Mouse (Mus musculus): Measurements from ENCODE around the gene Slc9a8.

Slc9a8 gene

DNA sequence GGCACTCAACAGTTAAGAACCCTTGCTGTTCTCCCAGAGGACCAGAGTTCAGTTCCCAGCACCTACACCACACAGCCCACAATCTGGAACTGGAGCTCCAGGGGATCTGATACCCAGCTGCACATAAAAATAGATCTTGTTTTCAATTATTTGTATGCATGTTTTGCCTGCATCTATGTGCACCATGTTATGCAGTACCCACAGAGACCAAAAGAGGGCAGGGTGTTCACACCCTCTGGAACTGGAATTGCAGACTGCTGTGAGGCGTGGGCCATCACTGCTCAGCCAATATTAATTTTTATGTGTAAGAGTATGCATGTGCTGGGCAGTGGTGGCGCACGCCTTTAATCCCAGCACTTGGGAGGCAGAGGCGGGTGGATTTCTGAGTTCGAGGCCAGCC is 75.8 kb downstream of the Slc9a8 start:
- ChIA-PET POLR2A (interaction anchor here in 1 of 4 experiments (0.8 to 1.2 kb wide), 2 partner anchors 10 to 19 kb away, joined by 3 to 4 read pairs; no protein-coding TSS in a partner anchor), CTCF (interaction anchor here in 1 of 4 experiments (1.1 to 1.3 kb wide), 2 partner anchors 10 to 117 kb away, joined by 3 to 4 read pairs; no protein-coding TSS in a partner anchor)

GRCm38 (mm10) chr2:167502554-167503252 is 81.2 kb downstream of the Slc9a8 start:
- CTCF ChIA-PET: interaction anchor here (0.5 to 1.6 kb wide), 17 partner anchors 8 to 401 kb away, joined by 3 to 9 read pairs (median 3); partner anchors contain the start of genes Rnf114 (in 2 of the 4) and Spata2 (in 2 of the 4)

DNA sequence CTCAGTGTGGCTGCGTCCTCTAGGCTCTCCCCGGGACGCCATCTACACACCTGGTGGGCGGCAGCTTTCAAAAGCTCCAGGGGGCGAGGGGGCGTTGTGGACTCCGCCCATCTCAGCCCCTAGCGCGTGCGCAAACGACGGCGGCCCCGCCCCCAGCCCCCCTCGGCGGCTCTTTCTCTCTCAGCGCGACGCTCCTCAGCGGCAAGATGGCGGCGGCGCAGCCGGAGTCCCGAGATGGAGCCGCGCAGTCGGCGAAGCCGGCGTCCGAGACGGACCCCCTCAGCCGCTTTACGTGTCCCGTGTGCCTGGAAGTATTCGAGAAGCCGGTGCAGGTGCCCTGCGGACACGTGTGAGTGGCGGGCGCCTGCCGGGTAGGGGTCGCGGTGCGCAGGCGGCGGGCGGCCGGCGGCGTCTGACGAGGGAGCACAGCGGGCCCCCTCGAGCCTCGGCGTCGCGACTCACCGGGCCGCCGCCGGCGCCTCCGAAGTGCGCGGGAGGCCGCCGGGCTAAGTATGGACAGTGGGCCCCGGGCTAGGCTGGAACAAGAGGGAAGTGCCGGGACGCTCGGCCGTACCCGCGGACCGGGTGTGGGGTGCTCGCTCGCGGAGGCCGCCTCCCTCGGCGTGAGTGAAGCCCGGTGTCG is 81.9 kb downstream of the Slc9a8 start:
- POLR2A ChIA-PET: interaction anchor here (0.6 to 3.2 kb wide), 52 partner anchors 9 to 441 kb away, joined by 3 to 34 read pairs (median 4); partner anchors contain the start of genes Rnf114 (in 3 of the 4), Spata2 (in 3 of the 4), Snai1 (in 2 of the 4) and Gm20431 (in 1 of the 4)
- CTCF ChIA-PET: interaction anchor here (0.5 to 1.6 kb wide), 17 partner anchors 9 to 400 kb away, joined by 3 to 9 read pairs (median 3); partner anchors contain the start of genes Rnf114 (in 2 of the 4) and Spata2 (in 2 of the 4)

More at GRCm38 (mm10) chr2:167502554-167503252, 81.2 kb downstream of the Slc9a8 start:
- POLR2A ChIA-PET: interaction anchor here (0.6 to 3.2 kb wide), 52 partner anchors 10 to 440 kb away, joined by 3 to 34 read pairs (median 4); partner anchors contain the start of genes Rnf114 (in 3 of the 4), Spata2 (in 3 of the 4), Snai1 (in 2 of the 4) and Gm20431 (in 1 of the 4)

DNA sequence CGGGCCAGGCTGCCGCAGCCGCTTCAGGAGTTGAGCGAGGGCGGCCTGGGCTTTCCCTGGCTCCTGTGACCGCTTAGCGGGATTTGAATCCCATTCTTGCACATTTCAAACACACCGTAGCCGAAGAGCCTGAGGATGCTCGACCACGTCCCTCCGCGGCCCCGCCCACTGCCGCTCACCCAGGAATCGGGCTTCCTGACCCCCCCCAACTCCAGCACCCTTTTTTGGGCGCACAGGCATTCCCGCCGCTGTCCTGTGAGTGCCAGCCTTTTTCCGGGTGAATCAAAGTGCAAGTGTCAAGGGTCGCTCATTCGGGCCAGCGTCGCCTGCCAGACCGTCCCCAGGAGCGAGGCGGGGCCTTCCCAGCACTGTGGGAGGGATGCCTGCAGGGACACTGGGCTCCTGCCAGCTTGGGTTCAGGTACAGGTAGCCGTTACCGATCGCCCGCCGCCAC is 82.4 kb downstream of the Slc9a8 start:
- ChIA-PET CTCF (interaction anchor here in 2 of 4 experiments (0.5 to 1.5 kb wide), 4 partner anchors 46 to 177 kb away, joined by 5 to 9 read pairs (median 8); no protein-coding TSS in a partner anchor), POLR2A (interaction anchor here (0.6 to 3.2 kb wide), 17 partner anchors 11 to 614 kb away, joined by 3 to 34 read pairs (median 3); partner anchors contain the start of genes Rnf114 (in 1 of the 4), Snai1 (in 1 of the 4) and Spata2 (in 1 of the 4))

GRCm38 (mm10) chr2:167505127-167505526 is 83.6 kb downstream of the Slc9a8 start:
- POLR2A ChIA-PET: interaction anchor here in 2 of 4 experiments (1.2 to 3.2 kb wide), 5 partner anchors 11 to 56 kb away, joined by 3 to 34 read pairs (median 4); partner anchors contain the start of genes Rnf114 (in 1 of the 2) and Spata2 (in 1 of the 2)

GRCm38 (mm10) chr2:167506546-167507260 is 85.2 kb downstream of the Slc9a8 start:
- ChIA-PET POLR2A (interaction anchor here in 3 of 4 experiments (0.6 to 2.8 kb wide), 14 partner anchors 9 to 346 kb away, joined by 3 to 10 read pairs (median 4); no protein-coding TSS in a partner anchor), CTCF (interaction anchor here in 2 of 4 experiments (1.0 to 1.8 kb wide), 5 partner anchors 10 to 83 kb away, joined by 3 to 5 read pairs (median 4); no protein-coding TSS in a partner anchor)

More at GRCm38 (mm10) chr2:167505127-167505526, 83.6 kb downstream of the Slc9a8 start:
- CTCF ChIA-PET: interaction anchor here in 1 of 4 experiments (0.6 kb wide), 1 partner anchor 42 kb away, joined by 3 read pairs; no protein-coding TSS in a partner anchor

DNA sequence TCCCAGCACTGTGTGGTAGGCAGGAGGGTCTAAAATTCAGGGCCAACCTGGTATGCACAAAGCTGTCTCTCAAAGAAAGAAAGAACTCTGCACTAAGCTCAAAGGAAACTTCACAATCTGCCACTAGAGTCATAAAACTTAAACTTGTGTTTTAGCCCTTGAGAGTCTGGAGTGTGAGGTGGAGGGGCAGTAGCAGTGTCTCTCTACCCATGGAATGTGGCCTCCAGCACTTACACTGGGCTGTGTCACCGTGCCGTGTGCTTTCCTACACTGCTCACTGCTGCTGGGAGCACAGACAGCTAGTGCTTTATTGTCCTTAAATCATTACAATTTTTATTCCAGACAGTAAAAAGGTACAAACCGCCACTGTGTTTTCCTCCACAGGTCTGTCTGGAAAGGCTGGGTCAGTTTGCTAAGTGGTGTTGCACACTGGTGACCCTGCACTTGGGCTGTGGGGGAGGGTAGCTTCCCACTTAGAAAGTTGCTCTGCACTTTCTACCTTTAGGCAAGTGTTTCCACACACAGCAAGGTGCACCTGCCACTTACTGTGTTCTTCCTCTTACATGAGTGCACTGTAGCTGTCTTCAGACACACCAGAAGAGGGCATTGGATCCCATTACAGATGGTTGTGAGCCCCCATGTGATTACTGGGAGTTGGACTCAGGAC is 86.3 kb downstream of the Slc9a8 start:
- ChIA-PET POLR2A (interaction anchor here in 2 of 4 experiments (0.9 to 2.8 kb wide), 9 partner anchors 11 to 435 kb away, joined by 3 to 10 read pairs (median 3); no protein-coding TSS in a partner anchor), CTCF (interaction anchor here in 2 of 4 experiments (0.7 to 1.8 kb wide), 9 partner anchors 11 to 89 kb away, joined by 3 to 5 read pairs (median 3); no protein-coding TSS in a partner anchor)

- CTCF ChIA-PET: interaction anchor here in 2 of 4 experiments (0.7 to 1.8 kb wide), 4 partner anchors 11 to 24 kb away, joined by 3 to 5 read pairs (median 4); no protein-coding TSS in a partner anchor
- POLR2A ChIA-PET: interaction anchor here in 2 of 4 experiments (1.0 to 2.8 kb wide), 4 partner anchors 11 to 112 kb away, joined by 3 to 10 read pairs (median 4); no protein-coding TSS in a partner anchor
Observed at GRCm38 (mm10) chr2:167508569-167508968, 87.1 kb downstream of the Slc9a8 start.

GRCm38 (mm10) chr2:167510485-167510884 is 89.0 kb downstream of the Slc9a8 start:
- CTCF ChIA-PET: interaction anchor here in 2 of 4 experiments (0.5 to 1.5 kb wide), 4 partner anchors 60 to 289 kb away, joined by 3 to 4 read pairs (median 3); no protein-coding TSS in a partner anchor
- POLR2A ChIA-PET: interaction anchor here in 3 of 4 experiments (0.6 to 1.6 kb wide), 6 partner anchors 9 to 275 kb away, joined by 3 to 12 read pairs (median 4); no protein-coding TSS in a partner anchor

DNA sequence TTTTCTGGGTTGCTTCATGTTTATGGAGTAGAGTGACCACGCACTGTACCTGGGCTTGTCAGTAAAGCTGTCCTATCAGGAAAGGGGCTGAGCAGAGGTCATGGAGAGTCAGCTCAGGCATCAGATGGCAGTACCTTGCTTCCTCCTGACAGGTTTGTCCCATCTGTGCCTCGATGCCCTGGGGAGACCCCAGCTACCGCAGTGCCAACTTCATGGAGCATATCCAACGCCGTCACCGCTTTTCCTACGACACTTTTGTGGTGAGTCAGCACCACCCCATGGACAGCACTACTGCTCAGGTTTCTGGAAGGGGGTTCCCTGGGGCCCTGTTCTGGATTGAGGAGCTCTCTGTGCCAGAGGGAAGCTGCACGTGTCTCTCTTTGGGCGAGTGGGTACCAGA is 90.9 kb downstream of the Slc9a8 start:
- POLR2A ChIA-PET: interaction anchor here in 2 of 4 experiments (0.6 to 2.7 kb wide), 10 partner anchors 10 to 93 kb away, joined by 3 to 11 read pairs (median 3); partner anchors contain the start of genes Rnf114 (in 1 of the 2) and Snai1 (in 1 of the 2)

DNA sequence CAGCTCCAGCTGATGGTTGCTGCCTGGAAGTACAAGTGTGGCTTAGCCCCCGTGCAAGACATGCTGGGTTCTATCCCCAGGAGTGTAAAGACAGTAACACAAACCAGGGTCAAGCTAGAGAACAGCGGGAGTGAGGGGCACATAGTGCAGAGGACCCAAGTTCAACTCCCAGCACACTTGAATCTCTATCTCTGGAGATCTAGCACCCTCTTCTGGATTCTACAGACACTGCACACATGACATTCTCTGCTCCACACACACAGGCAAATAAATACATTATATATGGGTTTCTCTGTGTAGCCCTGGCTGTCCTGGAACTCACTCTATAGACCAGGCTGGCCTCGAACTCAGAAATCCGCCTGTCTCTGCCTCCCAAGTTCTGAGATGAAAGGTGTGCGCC is 91.5 kb downstream of the Slc9a8 start:
- POLR2A ChIA-PET: interaction anchor here in 2 of 4 experiments (0.6 to 2.7 kb wide), 10 partner anchors 10 to 94 kb away, joined by 3 to 11 read pairs (median 3); partner anchors contain the start of genes Rnf114 (in 1 of the 2) and Snai1 (in 1 of the 2)
- CTCF ChIA-PET: interaction anchor here (0.6 to 3.1 kb wide), 16 partner anchors 10 to 291 kb away, joined by 3 to 16 read pairs (median 4); no protein-coding TSS in a partner anchor

More for the DNA sequence above, 90.9 kb downstream of the Slc9a8 start:
- CTCF ChIA-PET: interaction anchor here (0.6 to 3.1 kb wide), 17 partner anchors 7 to 290 kb away, joined by 3 to 16 read pairs (median 4); no protein-coding TSS in a partner anchor

DNA sequence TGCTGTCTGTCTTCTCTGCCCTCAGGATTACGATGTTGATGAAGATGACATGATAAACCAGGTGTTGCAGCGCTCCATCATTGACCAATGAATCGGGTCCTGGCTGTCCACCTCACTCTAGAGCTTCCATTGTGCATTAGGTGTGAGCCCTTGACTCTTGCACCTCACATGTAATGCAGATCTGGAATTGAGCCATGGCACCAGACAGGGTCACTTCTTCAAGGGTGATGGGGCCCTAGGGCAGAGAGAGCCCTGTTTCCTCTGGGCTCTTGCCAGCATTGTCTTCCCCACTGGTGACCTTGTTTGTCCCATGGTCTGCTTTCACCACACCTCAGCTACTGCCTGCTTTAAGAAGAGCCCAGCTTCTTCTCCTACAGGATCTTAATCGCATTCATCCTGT is 93.1 kb downstream of the Slc9a8 start:
- ChIA-PET POLR2A (interaction anchor here in 1 of 4 experiments (0.5 kb wide), 1 partner anchor 25 kb away, joined by 4 read pairs; no protein-coding TSS in a partner anchor), CTCF (interaction anchor here in 1 of 4 experiments (1.6 to 3.1 kb wide), 2 partner anchors 91 to 95 kb away, joined by 3 to 16 read pairs; no protein-coding TSS in a partner anchor)

- POLR2A ChIA-PET: interaction anchor here in 1 of 4 experiments (1.2 kb wide), 1 partner anchor 11 kb away, joined by 4 read pairs; no protein-coding TSS in a partner anchor
- CTCF ChIA-PET: no interaction called here
Observed at GRCm38 (mm10) chr2:167515688-167516087, 94.2 kb downstream of the Slc9a8 start.

GRCm38 (mm10) chr2:167519606-167520252 is 98.2 kb downstream of the Slc9a8 start:
- POLR2A ChIA-PET: interaction anchor here in 3 of 4 experiments (0.6 to 2.3 kb wide), 24 partner anchors 8 to 365 kb away, joined by 3 to 10 read pairs (median 4); partner anchors contain the start of gene Slc9a8 (in 1 of the 3)
- CTCF ChIA-PET: interaction anchor here (0.5 to 3.6 kb wide), 57 partner anchors 8 to 468 kb away, joined by 3 to 28 read pairs (median 4); partner anchors contain the start of genes Snai1 (in 3 of the 4), Rnf114 (in 1 of the 4) and Spata2 (in 1 of the 4)

All from embryonic stem cell, embryonic (primary cell).